Mouse (Mus musculus) olfactory bulb, adult 2 months (tissue): ENCODE data around the gene Stpg3. TPM values are rescaled to one million over a fixed set of nuclear protein-coding genes. Genes with fewer than 3 reads are reported as not detected.
A peak's percentile ranks its signal among the peaks of the same experiment; 100 is the strongest.

ENCODE experiments used
- H3K27ac ChIP-seq: fragments of 200-500 bp; 2 replicates; pipeline ENCODE4 v1.5.1; 2012; ENCODE audit warnings: low read depth, low read length; ENCODE audit not compliant: insufficient read depth
- H3K4me1 ChIP-seq: fragments of 200-500 bp; 2 replicates; pipeline ENCODE4 v1.6.1; 2012; ENCODE audit warnings: low read length; ENCODE audit not compliant: control insufficient read depth, insufficient read depth
- H3K4me3 ChIP-seq: fragments of 200-500 bp; 2 replicates; pipeline ENCODE4 v1.5.1; 2012; ENCODE audit warnings: mild to moderate bottlenecking, low read depth, low read length, moderate library complexity; ENCODE audit not compliant: insufficient read depth
- CTCF ChIP-seq: fragments of 200-500 bp; IDR thresholded peaks from 2 replicates; pipeline ENCODE4 v1.5.1; 2012; ENCODE audit warnings: low read depth, mild to moderate bottlenecking, low read length, moderate library complexity; ENCODE audit not compliant: insufficient read depth
- POLR2A ChIP-seq: fragments of 200-500 bp; IDR thresholded peaks from 2 replicates; pipeline ENCODE4 v1.6.1; 2012; ENCODE audit warnings: mild to moderate bottlenecking, low read depth, low read length, moderate library complexity; ENCODE audit not compliant: insufficient read depth
- WGBS: fragments of 180-500 bp; shearing (Covaris S2); methylation state at CpG from one replicate; pipeline ENCODE4 v1.1.7; 2018; 5-methylcytosine and 5-hydroxymethylcytosine counted together
- polyA plus RNA-seq: library from polyadenylated mRNA; stranded (reverse); fragments of >200 nt; gene quantifications from 2 replicates; pipeline ENCODE4 v1.2.4, GENCODE M21; 2012; ENCODE audit warnings: low replicate concordance; ENCODE audit not compliant: missing spikeins, insufficient read depth, insufficient read length

Stpg3 gene
- polyA plus RNA-seq, 1 experiment, result not detected

DNA sequence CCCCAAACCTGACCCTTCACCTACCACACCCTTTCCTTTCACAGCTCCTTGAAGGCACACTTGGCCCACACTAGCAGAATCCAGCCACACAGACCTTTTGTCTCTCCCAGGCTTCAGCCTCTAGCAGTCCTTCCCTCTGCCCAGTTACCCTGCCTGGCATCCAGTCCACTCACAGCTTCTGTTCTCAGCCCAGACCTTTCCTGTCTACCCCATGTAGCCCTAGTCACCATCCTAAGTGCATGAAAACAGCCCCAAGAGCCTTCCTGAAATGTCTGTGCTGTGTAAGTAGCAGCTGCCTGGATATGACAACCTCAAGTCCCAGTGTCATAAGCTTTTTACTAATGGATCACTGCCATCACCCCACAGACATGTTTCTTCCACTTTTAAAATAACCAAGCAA lies 16.5 kb downstream of the Stpg3 start:
- Histone ChIP-seq H3K27ac (no peak overlapping the region), H3K4me1 (peaks cover 5% of the 10 kb centered on the region), H3K4me3 (no peak overlapping the region)
- TF ChIP-seq CTCF (no peak), POLR2A (no peak)

GRCm38 (mm10) chr2:25197191-25197590 lies 17.2 kb downstream of the Stpg3 start:
- Histone ChIP-seq H3K4me1 (peaks cover 5% of the 10 kb centered on the region), H3K4me3 (no peak overlapping the region), H3K27ac (no peak overlapping the region)
- 45% methylated on average over 2 of the region's 2 CpGs for WGBS
- TF ChIP-seq CTCF (no peak), POLR2A (no peak)

DNA sequence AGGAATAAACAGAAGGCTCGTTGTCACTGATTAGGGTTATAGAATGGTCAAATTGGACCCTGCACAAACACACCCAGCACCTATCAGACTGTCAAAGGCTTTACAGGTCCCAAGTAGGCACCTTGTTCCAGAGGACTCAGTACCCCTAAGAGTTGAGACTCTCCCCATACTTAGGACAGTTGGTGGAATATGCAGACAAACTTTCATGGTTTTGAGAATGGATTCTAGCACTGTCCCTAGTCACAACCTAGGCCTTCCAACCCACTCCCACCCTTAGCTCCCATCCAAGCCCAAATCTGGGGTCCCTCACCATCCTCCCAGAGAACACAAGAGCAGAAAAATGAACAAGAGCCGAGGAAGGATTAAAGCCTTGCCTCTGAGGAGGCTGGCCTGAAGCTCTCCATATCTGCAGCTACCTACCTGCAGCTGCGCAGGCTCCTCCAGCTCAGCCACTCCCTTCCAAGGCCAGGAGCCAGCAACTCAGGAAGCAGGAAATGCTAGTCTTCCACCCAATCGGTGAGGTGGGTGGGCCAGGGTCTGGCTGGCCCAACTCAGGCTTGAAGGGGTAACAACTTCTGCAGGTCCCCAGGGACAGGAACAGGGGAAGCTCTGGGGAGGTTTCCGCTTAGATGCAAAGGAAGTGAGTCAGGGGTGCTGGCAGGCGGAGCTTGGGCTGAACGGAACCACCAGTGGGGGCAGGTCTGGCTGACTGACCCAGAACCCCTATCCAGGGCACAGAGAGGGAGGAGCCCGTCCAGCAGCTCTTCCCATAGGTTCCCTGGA lies 18.1 kb downstream of the Stpg3 start, which contains the start of gene Tor4a:
Gene Tor4a, minus strand, starts transcription at position 715 of the 783 bp plus-strand sequence.
- Histone ChIP-seq H3K4me1 (peaks cover 5% of the 10 kb centered on the region), H3K4me3 (peak within 1 kb of the TSS; percentile 12; the same call in 1 of the 2 replicates), H3K27ac (no peak within 1 kb of the TSS; the same call in 1 of the 2 replicates)
- 37% methylated on average over 8 of the region's 8 CpGs for WGBS
- TF ChIP-seq POLR2A (no peak), CTCF (no peak)

DNA sequence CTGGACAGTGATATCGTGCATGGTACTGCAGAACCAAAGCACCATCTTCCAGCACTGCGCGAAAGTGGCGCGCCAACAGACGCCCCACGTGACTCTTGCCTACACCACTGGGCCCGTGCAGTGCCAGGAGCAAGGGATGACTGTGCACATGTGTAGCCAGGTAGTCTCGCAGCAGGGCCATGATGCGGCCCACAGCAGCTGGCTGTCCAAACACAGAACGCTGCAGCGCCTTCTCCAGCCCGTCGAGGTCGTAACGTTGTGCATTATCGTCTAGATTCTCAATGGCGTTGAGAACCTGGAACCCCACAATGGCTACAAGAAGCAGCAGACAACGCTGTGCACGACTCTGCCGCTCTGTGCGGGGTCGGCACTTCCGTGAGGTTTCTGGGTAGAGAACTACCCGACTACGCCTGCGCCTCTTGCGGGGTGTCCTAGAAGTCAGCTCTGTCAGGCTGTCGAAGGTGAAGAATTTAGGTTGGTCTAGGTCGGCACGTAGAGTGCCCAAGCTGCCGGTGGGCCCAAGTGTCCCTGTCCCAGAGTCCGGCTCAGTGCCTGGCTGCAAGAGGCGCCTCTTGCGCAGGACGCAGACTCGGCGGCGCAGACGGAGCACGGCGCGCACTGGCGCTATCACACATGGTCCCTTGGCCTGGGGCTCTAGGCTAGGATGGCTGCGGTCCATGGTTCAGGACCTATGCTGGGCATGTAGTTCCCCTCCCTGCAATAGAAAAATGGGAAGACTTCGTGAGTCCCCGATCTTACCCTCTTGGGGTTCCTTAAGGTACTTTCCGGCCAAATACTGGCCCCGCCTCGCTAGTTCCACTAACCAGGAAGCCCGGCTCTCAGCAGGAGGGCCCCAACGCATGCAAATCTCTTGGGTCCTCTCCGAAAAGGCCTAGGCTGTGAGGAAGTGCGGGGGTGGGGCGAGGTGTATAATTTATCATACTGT lies 19.0 kb downstream of the Stpg3 start:
- Histone ChIP-seq H3K27ac (no peak overlapping the region; the same call in 1 of the 2 replicates), H3K4me3 (peak overlapping the region; percentile 6; the same call in 1 of the 2 replicates), H3K4me1 (peaks cover 5% of the 10 kb centered on the region)
- 49% methylated on average over 55 of the region's 55 CpGs for WGBS
- TF ChIP-seq CTCF (0 out of 2 replicates have a peak, but pooled peaks have one; percentile 12), POLR2A (no peak)

GRCm38 (mm10) chr2:25194486-25195171 lies 19.8 kb downstream of the Stpg3 start:
- Histone ChIP-seq H3K4me3 (no peak overlapping the region), H3K4me1 (peaks cover 5% of the 10 kb centered on the region), H3K27ac (no peak overlapping the region)
- WGBS, result 88% methylated on average over 17 of the region's 17 CpGs
- no peak for TF ChIP-seq POLR2A
- TF ChIP-seq CTCF, result no peak

DNA sequence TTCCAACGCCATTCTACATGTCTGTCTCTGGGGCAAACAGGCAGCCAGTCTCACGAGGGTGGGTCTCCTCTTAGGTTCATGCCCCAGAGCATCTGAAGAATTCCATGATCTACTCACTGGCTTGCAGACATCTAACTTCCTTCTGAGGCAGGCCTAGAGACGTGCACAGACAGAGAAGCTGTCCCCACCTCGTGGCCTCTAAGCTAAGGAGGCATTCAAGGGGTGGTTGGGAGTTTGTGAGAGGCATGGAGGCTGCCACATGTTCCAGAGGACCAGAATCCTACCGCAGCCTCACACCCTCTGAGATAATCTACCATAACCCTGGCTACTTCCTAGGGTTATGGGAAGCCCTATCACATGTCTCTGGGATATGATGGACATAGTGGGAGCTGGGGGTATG lies 20.4 kb downstream of the Stpg3 start:
- H3K4me3 ChIP-seq, result no peak overlapping the region
- no peak for TF ChIP-seq CTCF
- TF ChIP-seq POLR2A, result no peak
- 79% methylated on average over 5 of the region's 5 CpGs for WGBS
- peaks cover 5% of the 10 kb centered on the region for H3K4me1 ChIP-seq
- no peak overlapping the region for H3K27ac ChIP-seq

DNA sequence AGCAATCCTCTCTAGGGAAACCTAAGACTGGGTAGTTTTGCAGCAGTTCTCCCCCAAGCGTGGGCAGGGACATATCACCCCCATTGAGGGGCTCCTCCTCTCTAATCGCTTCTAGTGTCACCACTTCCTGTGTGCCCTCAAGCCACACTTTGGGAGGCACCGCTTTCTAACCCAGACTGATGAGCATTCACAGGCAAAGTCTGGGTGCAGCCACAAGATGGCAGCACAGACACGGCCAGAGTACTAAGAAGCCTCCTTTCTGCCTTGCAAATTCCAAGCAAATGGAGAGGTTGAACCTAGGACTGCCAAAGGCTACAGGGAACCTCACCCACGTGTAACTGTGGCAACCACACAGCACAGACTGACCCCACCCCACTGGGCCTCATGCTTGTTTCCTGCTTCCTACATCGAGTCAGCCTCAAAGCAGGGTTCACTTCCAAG lies 21.1 kb downstream of the Stpg3 start:
- Histone ChIP-seq H3K4me1 (peaks cover 5% of the 10 kb centered on the region), H3K4me3 (no peak overlapping the region), H3K27ac (no peak overlapping the region)
- 1% methylated on average over 6 of the region's 6 CpGs for WGBS
- peak; percentile 66 for TF ChIP-seq CTCF
- TF ChIP-seq POLR2A, result 0 out of 2 replicates have a peak, but pooled peaks have one; percentile 11

DNA sequence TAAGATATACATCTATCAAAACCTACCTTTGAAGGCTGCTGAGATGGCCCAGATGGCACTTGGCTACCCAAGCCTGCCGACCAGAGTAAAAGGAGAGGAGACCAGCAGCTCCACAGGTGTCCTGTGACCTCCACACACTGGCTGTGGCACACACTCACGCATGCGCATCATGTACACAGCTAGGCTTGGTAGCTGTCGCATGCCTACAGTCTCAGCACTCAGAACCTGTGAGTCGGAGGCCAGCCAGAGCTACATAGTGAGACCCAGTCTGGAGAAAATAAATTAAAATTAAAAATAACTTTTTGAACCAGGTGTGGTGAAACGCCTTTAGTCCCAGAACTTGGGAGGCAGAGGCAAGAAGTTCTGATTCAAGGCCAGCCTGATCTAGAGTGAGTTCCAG lies 26.6 kb downstream of the Stpg3 start:
- TF ChIP-seq CTCF (no peak), POLR2A (no peak)
- Histone ChIP-seq H3K4me3 (no peak overlapping the region), H3K27ac (no peak overlapping the region), H3K4me1 (peaks cover 10% of the 10 kb centered on the region)
- WGBS, result 87% methylated on average over 6 of the region's 6 CpGs
